Mouse (Mus musculus) heart, embryonic 10.5 days (tissue): Measurements from ENCODE around the gene Il11ra1. TPM values are rescaled to one million over a fixed set of nuclear protein-coding genes. Genes with fewer than 3 reads are reported as not detected.

ENCODE experiments used
- polyA plus RNA-seq: library from polyadenylated mRNA; unstranded; fragments of >200 nt; fragmentation: Nextera tagmentation; extraction: Ambion mirVana; gene quantifications from 2 replicates; pipeline ENCODE4 v1.2.1, GENCODE M21; 2016

Il11ra1 gene
- polyA plus RNA-seq, 1 experiment from 2014 or later: 144 TPM

Other genes with a start within 250 kb of the Il11ra1 start
- 6.9 and 9.1 TPM in 2 replicates for gene Kif24, start 235.1 kb upstream of the Il11ra1 start, polyA plus RNA-seq
- 48.1 and 56.6 TPM in 2 replicates for gene Nudt2, start 234.8 kb upstream of the Il11ra1 start, polyA plus RNA-seq
- gene AI464131, start 196.9 kb upstream of the Il11ra1 start, polyA plus RNA-seq: 2.9 and 3.2 TPM in 2 replicates
- 1.0 TPM in 1 of 2 replicates, not detected in the other for gene 1110017D15Rik, start 182.7 kb upstream of the Il11ra1 start, polyA plus RNA-seq
- 1.5 and 2.2 TPM in 2 replicates for gene Fam219a, start 130.5 kb upstream of the Il11ra1 start, polyA plus RNA-seq
- gene Dnaic1, start 130.2 kb upstream of the Il11ra1 start, polyA plus RNA-seq: 1.4 and 1.7 TPM in 2 replicates
- gene Enho, start 59.7 kb upstream of the Il11ra1 start, polyA plus RNA-seq: 5.3 and 8.9 TPM in 2 replicates
- gene Cntfr, start 2.9 kb upstream of the Il11ra1 start, polyA plus RNA-seq: 2.6 and 8.9 TPM in 2 replicates
- gene Rpp25l, start 13.5 kb downstream of the Il11ra1 start, polyA plus RNA-seq: 54.5 and 71.3 TPM in 2 replicates
- 143 and 146 TPM in 2 replicates for gene Dctn3, start 23.2 kb downstream of the Il11ra1 start, polyA plus RNA-seq
- gene Arid3c, start 31.2 kb downstream of the Il11ra1 start, polyA plus RNA-seq: not detected in 2 replicates
- 52.7 and 69.7 TPM in 2 replicates for gene Galt, start 55.2 kb downstream of the Il11ra1 start, polyA plus RNA-seq
- gene Sigmar1, start 56.2 kb downstream of the Il11ra1 start, polyA plus RNA-seq: 79.3 and 97.8 TPM in 2 replicates
- 38.1 and 39.7 TPM in 2 replicates for gene Ccl27a, start 74.3 kb downstream of the Il11ra1 start, polyA plus RNA-seq
- gene Gm21541, start 203.6 kb downstream of the Il11ra1 start, polyA plus RNA-seq: not detected in 2 replicates
- 1.2 and 1.7 TPM in 2 replicates for gene Gm20878, start 241.6 kb downstream of the Il11ra1 start, polyA plus RNA-seq